Mouse (Mus musculus) heart, postnatal 14 days (tissue): ENCODE data around the gene Hephl1. TPM values are rescaled to one million over a fixed set of nuclear protein-coding genes. Genes with fewer than 3 reads are reported as not detected.

Source experiments
- DNase-seq, 2 experiments: peaks; one replicate each; pipeline ENCODE4 v3.0.0; 2021 to 2022
- intact Hi-C: fragments of 180-260 bp; cut with DNase I; formaldehyde crosslinking; loops from one replicate; pipeline ENCODE4 v1.15.1; 2025
- total RNA-seq, 2 experiments: library from RNA; stranded (reverse); gene quantifications; 2 replicates each; pipeline ENCODE4 v1.2.3; 2021

The Hephl1 gene
- total RNA-seq, 2 experiments from 2014 or later, result 0.10 to 0.14 TPM

- intact Hi-C loops, result no loop called here
These were observed 90.8 kb downstream of the Hephl1 start for GRCm38 (mm10) chr9:15021156-15021555.

GRCm38 (mm10) chr9:15020561-15021080, 91.3 kb downstream of the Hephl1 start:
- no peak for DNase-seq
- intact Hi-C loops, result no loop called here

More at GRCm38 (mm10) chr9:15021156-15021555, 90.8 kb downstream of the Hephl1 start:
- no peak for DNase-seq

- intact Hi-C loops, result no loop called here
- DNase-seq, result no peak
These were observed 93.2 kb downstream of the Hephl1 start for GRCm38 (mm10) chr9:15018756-15019131.

GRCm38 (mm10) chr9:15017791-15018755, 93.8 kb downstream of the Hephl1 start:
- no peak for DNase-seq
- intact Hi-C loops, result no loop called here

GRCm38 (mm10) chr9:15015223-15015956, 96.5 kb downstream of the Hephl1 start:
- peak; percentile 68 to 81 for DNase-seq
- intact Hi-C loops, result loop anchor here (2.0 kb wide), 3 partner anchors 149 to 243 kb away; no protein-coding TSS in a partner anchor

- no peak for DNase-seq
- intact Hi-C loops, result no loop called here
These were observed 104.3 kb downstream of the Hephl1 start for GRCm38 (mm10) chr9:15007566-15007965.

- DNase-seq, result no peak
- intact Hi-C loops, result no loop called here
These were observed 107.6 kb downstream of the Hephl1 start for GRCm38 (mm10) chr9:15004298-15004685.

GRCm38 (mm10) chr9:15003676-15004297, 108.1 kb downstream of the Hephl1 start:
- no peak for DNase-seq
- intact Hi-C loops, result no loop called here

GRCm38 (mm10) chr9:15002995-15003613, 108.8 kb downstream of the Hephl1 start:
- intact Hi-C loops, result no loop called here
- no peak for DNase-seq

Other genes starting within 250 kb of the Hephl1 start
- gene Izumo1r, start 208.2 kb downstream of the Hephl1 start, total RNA-seq, result under 1 TPM in 1 of 2 experiments, not detected in 1; 0.39 TPM
- gene Panx1, start 66.6 kb downstream of the Hephl1 start, total RNA-seq, result 1 to 10 TPM; 6.2 to 6.4 TPM
- gene Vstm5, start 126.9 kb upstream of the Hephl1 start, total RNA-seq, result under 1 TPM; 0.56 to 0.57 TPM
- gene Med17, start 167.8 kb upstream of the Hephl1 start, total RNA-seq, result 10 to 100 TPM; 16.4 to 17.5 TPM
- gene Taf1d, start 194.1 kb upstream of the Hephl1 start, total RNA-seq, result 10 to 100 TPM; 30.0 to 41.7 TPM
- gene 4931406C07Rik, start 194.3 kb upstream of the Hephl1 start, total RNA-seq, result 10 to 100 TPM in 1 of 2 experiments, 1 to 10 TPM in 1; 7.0 to 10.7 TPM
- gene Cep295, start 245.7 kb upstream of the Hephl1 start, total RNA-seq, result 10 to 100 TPM in 1 of 2 experiments, 1 to 10 TPM in 1; 8.1 to 10.5 TPM